Mouse (Mus musculus) liver, embryonic 14.5 days (tissue): ENCODE results near the gene Ccdc188. TPM values are rescaled to one million over a fixed set of nuclear protein-coding genes. Genes with fewer than 3 reads are reported as not detected.

Source experiments
- ATAC-seq: fragments of 200-750 bp; cut with Nextera tagmentation; 2 replicates; pipeline ENCODE4 v1.8.0; 2017; ENCODE audit warnings: moderate number of reproducible peaks, mild to moderate bottlenecking, moderate library complexity; ENCODE audit not compliant: insufficient read depth
- DNase-seq, 3 experiments: peaks; one replicate each; pipeline ENCODE4 v3.0.0-alpha.2; 2012 to 2013; ENCODE audit warnings: low read depth in 3 of 3, low spot score in 3 of 3
- H3K27ac ChIP-seq: fragments of 300-500 bp; sonication (generic); 2 replicates; pipeline ENCODE4 v1.5.1; 2014; ENCODE audit warnings: moderate library complexity, mild to moderate bottlenecking, control low read depth, inconsistent platforms
- H3K27me3 ChIP-seq: fragments of 300-500 bp; sonication (generic); 2 replicates; pipeline ENCODE4 v1.6.1; 2014; ENCODE audit warnings: mild to moderate bottlenecking, low read length, moderate library complexity; ENCODE audit not compliant: control insufficient read depth, insufficient read depth
- H3K36me3 ChIP-seq: fragments of 300-500 bp; sonication (generic); replicated peaks from 2 replicates; pipeline ENCODE4 v1.6.1; 2014; ENCODE audit warnings: low read depth; ENCODE audit not compliant: control insufficient read depth, insufficient read depth
- H3K4me1 ChIP-seq, 2 experiments: fragments of 200-500 bp in 1 of 2; fragments of 300-500 bp in 1 of 2; sonication (generic) in 1 of 2; replicated peaks; 2 replicates each; pipeline ENCODE4 v1.6.1; 2012 to 2014; ENCODE audit warnings: antibody characterized with exemption in 1 of 2, inconsistent platforms in 1 of 2, low read length in 1 of 2; ENCODE audit not compliant: control insufficient read depth in 2 of 2, insufficient read depth in 2 of 2
- H3K4me2 ChIP-seq: fragments of 300-500 bp; sonication (generic); 2 replicates; pipeline ENCODE4 v1.6.1; 2014; ENCODE audit warnings: low read depth, mild to moderate bottlenecking, control low read depth, moderate library complexity
- H3K4me3 ChIP-seq, 2 experiments: fragments of 200-500 bp in 1 of 2; fragments of 300-500 bp in 1 of 2; sonication (generic) in 1 of 2; 2 replicates each; pipeline ENCODE4 v1.5.1; 2012 to 2014; ENCODE audit warnings: low read depth in 2 of 2, low read length in 2 of 2, mild to moderate bottlenecking in 2 of 2, control low read depth in 1 of 2, inconsistent platforms in 1 of 2, moderate library complexity in 1 of 2; ENCODE audit not compliant: insufficient read depth in 1 of 2
- H3K9ac ChIP-seq: fragments of 300-500 bp; sonication (generic); replicated peaks from 2 replicates; pipeline ENCODE4 v1.6.1; 2014; ENCODE audit warnings: mild to moderate bottlenecking, control low read depth, moderate library complexity
- H3K9me3 ChIP-seq: fragments of 300-500 bp; sonication (generic); 2 replicates; pipeline ENCODE4 v1.6.1; 2016; ENCODE audit warnings: low read length, mixed read lengths; ENCODE audit not compliant: control insufficient read depth
- CTCF ChIP-seq: IDR thresholded peaks from 2 replicates; pipeline ENCODE4 v1.5.1; 2016; ENCODE audit warnings: antibody characterized with exemption, low read depth, control low read depth
- EP300 ChIP-seq: IDR thresholded peaks from 2 replicates; pipeline ENCODE4 v1.6.1; 2016; ENCODE audit warnings: antibody characterized with exemption, low read depth
- WGBS: fragments of 180-500 bp; shearing (Covaris S2); extraction: QIAGEN DNeasy Blood & Tissue Kit; methylation state at CpG from one replicate; pipeline ENCODE4 v1.1.7; 2014; ENCODE audit not compliant: insufficient replicate concordance; 5-methylcytosine and 5-hydroxymethylcytosine counted together
- polyA plus RNA-seq, 2 experiments: library from polyadenylated mRNA; depleted of rRNA in 1 of 2; stranded (reverse) in 1 of 2; unstranded in 1 of 2; fragments of >200 nt; fragmentation: Nextera tagmentation in 1 of 2; extraction: Ambion mirVana in 1 of 2; gene quantifications; 2 replicates each; pipeline versions ENCODE4 v1.2.1 to v1.2.3; 2012 to 2014

Gene Ccdc188
- polyA plus RNA-seq, 2 experiments, result not detected

DNA sequence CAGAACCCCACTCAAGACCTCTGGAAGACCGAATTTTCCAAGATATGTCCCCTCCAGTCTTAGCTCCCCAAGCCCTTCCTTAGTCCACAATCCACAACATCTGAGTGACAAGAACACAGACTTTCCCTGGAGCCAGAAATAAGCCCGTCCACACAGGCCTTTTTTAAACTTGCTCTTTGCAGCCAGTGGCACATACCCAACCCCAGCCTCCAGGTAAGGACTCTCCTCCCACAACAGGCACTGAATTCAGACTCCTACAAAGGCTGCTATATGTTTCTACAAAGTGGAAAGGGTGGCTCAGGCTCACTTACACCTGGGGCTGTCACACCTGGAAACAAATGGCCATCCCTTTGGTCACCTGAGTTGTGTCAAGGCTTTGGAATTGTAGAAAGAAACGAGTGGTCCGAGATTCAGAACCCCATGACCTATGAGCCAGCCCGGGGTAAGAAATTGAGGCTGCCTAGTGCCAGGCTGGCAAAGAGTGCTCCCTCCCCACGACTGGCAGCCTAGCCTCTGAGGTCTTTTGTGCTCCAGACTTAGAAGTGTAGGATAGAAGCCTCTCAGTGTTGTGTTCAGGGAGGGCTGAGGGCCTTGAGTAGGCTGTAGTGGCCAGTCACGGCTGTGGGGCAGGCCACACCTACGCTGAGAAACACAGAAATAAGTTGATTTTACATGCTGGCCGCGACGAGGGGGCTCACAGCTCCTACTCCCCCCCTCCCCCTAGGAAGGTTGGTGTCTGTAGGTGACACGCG, 16.4 kb downstream of the Ccdc188 start:
- no peak overlapping the region for H3K27ac ChIP-seq
- WGBS, result 17% methylated on average over 13 of the region's 13 CpGs

DNA sequence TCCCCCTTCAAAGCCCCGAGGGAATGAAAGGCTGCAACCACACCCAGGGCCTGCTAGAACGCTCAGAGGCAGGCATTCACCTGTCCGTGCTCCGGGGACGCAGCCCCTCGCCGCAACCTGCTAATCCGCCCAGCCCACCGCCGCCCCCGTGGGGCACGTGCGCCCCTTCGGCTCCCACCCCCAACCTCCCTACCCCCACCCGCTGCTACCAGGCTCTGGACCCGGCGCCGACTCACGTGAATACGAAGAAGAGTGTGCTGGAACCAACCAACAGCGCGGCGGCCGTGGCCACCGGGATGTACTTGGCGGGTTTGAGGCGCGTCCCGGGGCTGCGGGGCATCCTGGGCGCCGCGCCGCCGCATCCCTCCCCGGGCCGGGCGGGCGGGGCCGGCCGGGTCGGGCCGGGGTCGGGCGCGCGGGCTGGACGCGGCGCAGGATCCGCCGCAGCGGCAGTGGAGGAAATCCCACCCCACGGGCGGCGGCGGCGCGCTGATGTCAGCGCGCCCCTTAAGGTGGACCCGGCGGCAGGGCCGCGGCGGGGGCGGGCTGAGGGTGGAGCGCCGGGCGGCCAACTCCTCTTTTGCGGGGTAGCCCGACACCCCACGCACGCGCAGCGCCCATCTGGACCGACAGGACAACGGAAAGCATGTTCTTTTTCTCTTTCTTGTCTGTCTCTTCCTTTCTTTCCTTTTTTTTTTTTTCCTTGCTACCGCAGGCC, 17.2 kb downstream of the Ccdc188 start, which contains the start of gene Zdhhc8:
Zdhhc8 (minus strand) TSS at position 466 of the 718 bp plus-strand sequence.
- TF ChIP-seq CTCF (no peak), EP300 (no peak)
- peak within 1 kb of the TSS; percentile 70 for H3K4me2 ChIP-seq
- peak within 1 kb of the TSS; percentile 57 to 65 for H3K4me3 ChIP-seq
- ATAC-seq (peak; percentile 29; the same call in 1 of the 2 replicates), DNase-seq (no peak)
- peaks cover 16% of the 10 kb centered on the region for H3K36me3 ChIP-seq
- H3K9me3 ChIP-seq, result no peaks in the 10 kb centered on the region
- peaks cover 3 to 15% of the 10 kb centered on the region in 2 experiments; a peak in 3 of 4 replicates for H3K4me1 ChIP-seq
- under 1% methylated on average over 74 of the region's 79 CpGs for WGBS
- no peak within 1 kb of the TSS for H3K27ac ChIP-seq
- peak within 1 kb of the TSS; percentile 47 for H3K9ac ChIP-seq
- peaks cover 24% of the 10 kb centered on the region for H3K27me3 ChIP-seq

More for the DNA sequence above, 16.4 kb downstream of the Ccdc188 start:
- H3K4me3 ChIP-seq, result peak overlapping the region; percentile 57 to 65
- peaks cover 11% of the 10 kb centered on the region for H3K36me3 ChIP-seq
- TF ChIP-seq EP300, result no peak
- no peak for TF ChIP-seq CTCF
- no peaks in the 10 kb centered on the region for H3K9me3 ChIP-seq
- H3K27me3 ChIP-seq, result peaks cover 24% of the 10 kb centered on the region
- no peak for ATAC-seq
- H3K9ac ChIP-seq, result peak overlapping the region; percentile 47
- peak overlapping the region; percentile 70 for H3K4me2 ChIP-seq
- no peak for DNase-seq
- peaks cover 3 to 15% of the 10 kb centered on the region in 2 experiments; a peak in 3 of 4 replicates for H3K4me1 ChIP-seq

DNA sequence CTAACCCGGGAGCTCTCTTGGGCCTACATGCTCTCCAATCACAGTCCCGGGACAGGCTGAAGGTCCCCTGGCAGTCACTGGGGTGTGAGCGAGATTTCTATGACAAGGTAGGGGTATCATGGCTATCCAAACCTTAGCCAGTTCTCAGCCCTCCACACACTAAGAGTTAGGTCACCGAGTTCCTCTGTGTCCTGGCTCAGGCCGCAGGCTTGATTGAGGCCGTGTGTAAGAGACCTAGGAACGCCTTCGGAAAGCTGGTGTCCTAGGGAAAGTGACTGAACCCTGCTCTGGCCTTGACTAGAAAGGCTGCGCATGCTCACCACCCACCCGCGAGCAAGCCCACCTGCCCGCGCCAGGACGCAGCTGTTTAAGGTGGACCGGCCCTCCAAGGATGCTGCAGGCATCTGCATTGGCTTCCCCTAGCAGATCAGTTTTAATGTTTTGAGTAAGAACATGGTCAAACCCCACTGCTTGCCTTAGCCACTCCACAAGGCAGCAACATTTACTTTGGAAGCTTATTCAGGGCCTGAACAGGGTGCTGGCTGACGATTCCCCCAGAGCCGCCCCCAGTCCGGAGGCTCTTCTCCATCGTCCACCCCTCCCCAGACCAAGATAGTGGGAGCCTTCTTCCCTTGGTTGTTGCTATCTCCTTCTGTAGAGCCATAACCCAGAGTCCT, 17.8 kb downstream of the Ccdc188 start:
- no peak overlapping the region for H3K9ac ChIP-seq
- no peak for DNase-seq
- TF ChIP-seq CTCF (no peak), EP300 (no peak)
- H3K9me3 ChIP-seq, result no peaks in the 10 kb centered on the region
- peak overlapping the region; percentile 47 to 65 for H3K4me3 ChIP-seq
- peaks cover 24% of the 10 kb centered on the region for H3K27me3 ChIP-seq
- H3K27ac ChIP-seq, result no peak overlapping the region
- peaks cover 22% of the 10 kb centered on the region for H3K36me3 ChIP-seq
- H3K4me1 ChIP-seq, result peaks cover 3 to 15% of the 10 kb centered on the region in 2 experiments; a peak in 3 of 4 replicates
- H3K4me2 ChIP-seq, result peak overlapping the region; percentile 70
- 9% methylated on average over 19 of the region's 19 CpGs for WGBS
- peak; percentile 14; the same call in 1 of the 2 replicates for ATAC-seq

DNA sequence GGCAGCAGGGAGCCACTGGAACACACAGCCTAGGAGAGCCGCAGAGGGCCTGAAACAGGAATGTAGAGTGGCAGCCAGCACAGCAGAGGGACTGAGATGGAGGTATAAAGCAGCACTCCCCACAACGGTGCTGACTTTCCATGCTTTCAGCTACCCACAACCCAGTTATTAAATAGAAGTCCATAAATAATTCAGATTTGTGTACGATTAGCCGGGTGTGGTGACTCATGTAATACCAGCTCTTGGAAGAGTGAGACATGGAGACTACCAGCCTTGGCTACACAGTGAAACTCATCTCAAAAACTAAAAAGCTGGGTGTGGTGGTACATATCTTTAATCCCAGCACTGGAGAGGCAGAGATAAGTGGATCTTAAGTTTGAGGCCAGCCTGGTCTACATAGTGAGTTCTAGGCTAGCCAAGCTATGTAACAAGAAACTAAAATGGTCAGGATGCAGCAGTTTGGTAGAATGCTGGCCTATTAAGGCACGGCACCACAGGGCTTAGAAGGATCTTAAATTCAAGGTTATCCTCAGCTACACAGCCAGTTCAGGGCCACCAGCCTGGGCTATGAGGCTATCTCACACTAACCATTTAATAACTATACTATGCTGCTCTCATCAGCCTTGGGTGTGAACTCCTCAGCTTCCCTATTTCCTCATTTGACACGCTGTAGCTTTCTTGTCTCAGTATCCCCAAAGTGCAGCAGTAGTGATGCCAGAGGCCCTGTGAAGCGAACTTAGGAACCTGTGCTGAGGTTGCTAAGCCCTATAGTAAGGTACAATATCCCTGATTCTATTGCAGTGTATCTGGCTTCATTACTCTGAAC, 19.2 kb downstream of the Ccdc188 start:
- TF ChIP-seq EP300 (no peak), CTCF (no peak)
- no peak overlapping the region for H3K9ac ChIP-seq
- WGBS, result 63% methylated on average over 7 of the region's 7 CpGs
- H3K36me3 ChIP-seq, result peaks cover 36% of the 10 kb centered on the region
- H3K4me3 ChIP-seq, result no peak overlapping the region
- DNase-seq, result no peak
- ATAC-seq, result peak; percentile 43; the same call in 1 of the 2 replicates
- peaks cover 3 to 15% of the 10 kb centered on the region in 2 experiments; a peak in 3 of 4 replicates for H3K4me1 ChIP-seq
- H3K27ac ChIP-seq, result no peak overlapping the region
- no peaks in the 10 kb centered on the region for H3K9me3 ChIP-seq
- H3K4me2 ChIP-seq, result no peak overlapping the region
- peaks cover 24% of the 10 kb centered on the region for H3K27me3 ChIP-seq
